Mouse (Mus musculus) limb, embryonic 14.5 days (tissue): ENCODE results near the gene Wwc1. TPM values are rescaled to one million over a fixed set of nuclear protein-coding genes. Genes with fewer than 3 reads are reported as not detected.

Experiments
- ATAC-seq: fragments of 200-750 bp; cut with Nextera tagmentation; 2 replicates; pipeline ENCODE4 v1.8.0; 2017; ENCODE audit warnings: low read depth, moderate number of reproducible peaks, moderate TSS enrichment; ENCODE audit not compliant: low FRiP score
- DNase-seq: peaks from one replicate; pipeline ENCODE4 v3.0.0-alpha.2; 2015; ENCODE audit warnings: low spot score
- H3K27ac ChIP-seq: fragments of 300-500 bp; sonication (generic); replicated peaks from 2 replicates; pipeline ENCODE4 v1.5.1; 2014; ENCODE audit warnings: low read depth, mild to moderate bottlenecking, low read length, moderate library complexity, mixed read lengths
- H3K27me3 ChIP-seq: fragments of 300-500 bp; sonication (generic); 2 replicates; pipeline ENCODE4 v1.6.1; 2014; ENCODE audit warnings: low read length, mixed read lengths; ENCODE audit not compliant: control insufficient read depth, insufficient read depth
- H3K36me3 ChIP-seq: fragments of 300-500 bp; sonication (generic); 2 replicates; pipeline ENCODE4 v1.6.1; 2014; ENCODE audit warnings: mild to moderate bottlenecking, low read length, moderate library complexity, mixed read lengths; ENCODE audit not compliant: control insufficient read depth, insufficient read depth
- H3K4me1 ChIP-seq: fragments of 300-500 bp; sonication (generic); 2 replicates; pipeline ENCODE4 v1.6.1; 2014; ENCODE audit warnings: antibody characterized with exemption, low read length, mixed read lengths; ENCODE audit not compliant: control insufficient read depth, insufficient read depth
- H3K4me2 ChIP-seq: fragments of 300-500 bp; sonication (generic); replicated peaks from 2 replicates; pipeline ENCODE4 v1.6.1; 2014; ENCODE audit warnings: low read depth, mild to moderate bottlenecking, low read length, moderate library complexity; ENCODE audit not compliant: severe bottlenecking
- H3K4me3 ChIP-seq: fragments of 300-500 bp; sonication (generic); replicated peaks from 2 replicates; pipeline ENCODE4 v1.5.1; 2014; ENCODE audit warnings: low read length
- H3K9ac ChIP-seq: fragments of 300-500 bp; sonication (generic); 2 replicates; pipeline ENCODE4 v1.6.1; 2014; ENCODE audit warnings: mild to moderate bottlenecking, low read depth, low read length, moderate library complexity; ENCODE audit not compliant: severe bottlenecking
- H3K9me3 ChIP-seq: fragments of 300-500 bp; sonication (generic); 2 replicates; pipeline ENCODE4 v1.6.1; 2016; ENCODE audit warnings: low read length; ENCODE audit not compliant: control insufficient read depth
- POLR2A ChIP-seq: fragments of 200-500 bp; IDR thresholded peaks from 2 replicates; pipeline ENCODE4 v1.8.0; 2012; ENCODE audit warnings: inconsistent platforms, mild to moderate bottlenecking, moderate library complexity, borderline replicate concordance; ENCODE audit not compliant: insufficient read depth, insufficient read length; ENCODE audit errors: extremely low read depth
- WGBS: fragments of 180-500 bp; shearing (Covaris S2); extraction: QIAGEN DNeasy Blood & Tissue Kit; methylation state at CpG from one replicate; pipeline ENCODE4 v1.1.7; 2014; 5-methylcytosine and 5-hydroxymethylcytosine counted together
- polyA plus RNA-seq, 2 experiments: library from polyadenylated mRNA; depleted of rRNA in 1 of 2; stranded (reverse) in 1 of 2; unstranded in 1 of 2; fragments of >200 nt; fragmentation: Nextera tagmentation in 1 of 2; extraction: Ambion mirVana in 1 of 2; gene quantifications; 2 replicates each; pipeline versions ENCODE4 v1.2.1 to v1.2.3; 2012 to 2014

The Wwc1 gene
- polyA plus RNA-seq (2012; rRNA removed), result 9.1 and 13.9 TPM in 2 replicates
- polyA plus RNA-seq (2014; fragmentation: Nextera tagmentation; extraction: Ambion mirVana), result 5.8 and 10.2 TPM in 2 replicates

- peaks cover 24% of the 10 kb centered on the region for H3K27me3 ChIP-seq
- ATAC-seq, result peak; percentile 78
- peak within 1 kb of the TSS; percentile 68 for H3K9ac ChIP-seq
- no peak within 1 kb of the TSS for H3K27ac ChIP-seq
- no peaks in the 10 kb centered on the region for H3K4me1 ChIP-seq
- DNase-seq, result peak; percentile 59
- peak within 1 kb of the TSS; percentile 95 for H3K4me2 ChIP-seq
- WGBS, result under 1% methylated on average over 32 of the region's 47 CpGs
- no peak for TF ChIP-seq POLR2A
- H3K9me3 ChIP-seq, result no peaks in the 10 kb centered on the region
- H3K36me3 ChIP-seq, result no peaks in the 10 kb centered on the region
- H3K4me3 ChIP-seq, result peak within 1 kb of the TSS; percentile 64
Observed at GRCm38 (mm10) chr11:35980411-35980917, at the start of gene Wwc1. Wwc1 (minus strand) TSS chr11:35980527.

- H3K9ac ChIP-seq, result no peak overlapping the region
- no peak overlapping the region for H3K4me2 ChIP-seq
- H3K27ac ChIP-seq, result no peak overlapping the region
- H3K4me1 ChIP-seq, result no peaks in the 10 kb centered on the region
- peaks cover 4% of the 10 kb centered on the region; the same call in 1 of the 2 replicates for H3K9me3 ChIP-seq
- H3K4me3 ChIP-seq, result no peak overlapping the region
- 0 out of 2 replicates have a peak, but pooled peaks cover 4% of the 10 kb centered on the region for H3K36me3 ChIP-seq
- TF ChIP-seq POLR2A, result no peak
- no peak for ATAC-seq
- WGBS, result 63% methylated on average over 3 of the region's 3 CpGs
- H3K27me3 ChIP-seq, result no peaks in the 10 kb centered on the region
- no peak for DNase-seq
Observed at GRCm38 (mm10) chr11:36020009-36020408, 39.7 kb upstream of the Wwc1 start.

GRCm38 (mm10) chr11:36013179-36013578 is 32.9 kb upstream of the Wwc1 start:
- Histone ChIP-seq H3K27ac (no peak overlapping the region), H3K27me3 (no peaks in the 10 kb centered on the region), H3K36me3 (no peaks in the 10 kb centered on the region), H3K9ac (no peak overlapping the region), H3K4me2 (no peak overlapping the region), H3K4me1 (peaks cover 5% of the 10 kb centered on the region; the same call in 1 of the 2 replicates), H3K4me3 (no peak overlapping the region), H3K9me3 (no peaks in the 10 kb centered on the region)
- DNase-seq (no peak), ATAC-seq (no peak)
- WGBS, result 76% methylated on average over 4 of the region's 4 CpGs
- TF ChIP-seq POLR2A, result no peak

DNA sequence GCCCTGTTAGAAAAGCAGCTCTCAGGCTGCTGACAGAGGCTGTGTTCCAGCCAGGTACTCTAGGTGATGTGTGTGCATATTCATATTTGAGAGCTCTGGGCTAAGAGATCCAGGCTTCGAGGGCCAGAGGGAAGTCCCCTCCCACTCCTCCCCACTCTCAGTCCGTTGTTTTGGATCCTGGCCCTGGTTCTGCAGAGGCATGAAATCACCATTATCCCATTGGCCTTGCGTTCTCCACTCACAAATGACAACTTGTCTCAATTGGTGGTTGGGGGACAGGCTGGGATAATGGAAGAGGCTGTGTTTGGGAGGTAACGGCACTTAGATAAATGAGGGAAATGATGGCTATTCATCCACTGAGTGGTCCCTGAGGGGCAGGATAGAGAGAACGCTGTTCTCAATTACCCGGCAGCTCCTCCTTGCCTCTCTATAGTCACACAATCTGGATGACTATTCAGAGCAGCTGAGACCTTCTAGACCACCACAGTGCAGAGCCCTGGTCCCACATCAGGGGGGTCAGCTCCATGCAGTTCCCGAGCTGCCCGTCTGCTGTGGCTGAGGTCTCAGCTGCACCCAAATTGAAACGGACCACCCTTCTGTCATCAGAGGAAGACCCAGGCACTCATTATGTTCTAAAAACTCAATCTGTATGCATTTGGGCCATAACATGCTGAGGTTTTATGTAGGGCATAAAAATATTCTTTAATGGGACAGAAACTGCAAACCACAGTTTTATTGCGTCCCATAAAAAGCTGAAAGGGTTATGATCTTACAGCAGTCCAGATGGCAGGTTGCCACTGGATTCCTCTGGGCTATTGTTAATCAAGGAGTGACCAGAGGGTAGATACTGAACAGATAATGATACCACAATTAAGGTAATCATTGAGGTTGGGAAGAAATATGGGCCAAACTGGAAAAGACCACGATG is 29.2 kb upstream of the Wwc1 start:
- no peaks in the 10 kb centered on the region for H3K9me3 ChIP-seq
- no peak overlapping the region for H3K9ac ChIP-seq
- H3K27me3 ChIP-seq, result no peaks in the 10 kb centered on the region
- no peaks in the 10 kb centered on the region for H3K36me3 ChIP-seq
- no peak for TF ChIP-seq POLR2A
- H3K4me2 ChIP-seq, result no peak overlapping the region
- H3K4me3 ChIP-seq, result no peak overlapping the region
- DNase-seq (peak; percentile 33), ATAC-seq (peak; percentile 51)
- peaks cover 5% of the 10 kb centered on the region; the same call in 1 of the 2 replicates for H3K4me1 ChIP-seq
- WGBS, result 28% methylated on average over 11 of the region's 11 CpGs
- H3K27ac ChIP-seq, result no peak overlapping the region

DNA sequence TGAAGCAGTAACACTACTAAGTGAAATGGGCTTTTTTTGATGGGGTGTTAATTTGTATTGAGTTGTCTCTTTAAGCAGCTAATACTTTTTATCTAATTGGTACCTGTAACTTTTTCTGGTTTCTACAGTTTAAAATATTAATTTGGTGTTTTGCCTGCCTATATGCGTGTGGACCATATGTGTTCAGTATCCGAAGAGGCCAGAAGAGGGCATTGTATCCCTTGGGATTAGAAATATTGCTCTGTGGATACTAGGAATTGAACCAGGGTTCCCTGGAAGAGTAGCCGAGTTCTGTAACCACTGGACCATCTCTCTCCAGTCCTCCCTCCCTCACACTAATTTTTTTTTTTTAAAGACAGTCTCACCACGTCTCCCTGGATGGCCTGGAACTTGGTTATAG is 22.6 kb upstream of the Wwc1 start:
- DNase-seq, result no peak
- TF ChIP-seq POLR2A, result no peak
- Histone ChIP-seq H3K9me3 (no peaks in the 10 kb centered on the region), H3K9ac (no peak overlapping the region), H3K4me1 (no peaks in the 10 kb centered on the region; the same call in 1 of the 2 replicates), H3K4me3 (no peak overlapping the region), H3K27ac (no peak overlapping the region), H3K36me3 (no peaks in the 10 kb centered on the region), H3K27me3 (peaks cover 5% of the 10 kb centered on the region; the same call in 1 of the 2 replicates), H3K4me2 (no peak overlapping the region)
- ATAC-seq, result no peak
- 43% methylated on average over 4 of the region's 4 CpGs for WGBS
